Mouse (Mus musculus) MEL (cell line): Measurements from ENCODE around the gene Trmt6.

Experiments
- CTCF ChIP-seq, 3 experiments: IDR thresholded peaks in 2 of 3; conservative IDR thresholded peaks in 1 of 3; 2 replicates each; pipeline ENCODE4 v1.5.1; 2011 to 2012; ENCODE audit warnings: low read length in 3 of 3, low read depth in 2 of 3, mild to moderate bottlenecking in 2 of 3, improper control_type of control experiment in 1 of 3, inconsistent platforms in 1 of 3, mixed read lengths in 1 of 3, moderate library complexity in 1 of 3; ENCODE audit not compliant: control insufficient read depth in 1 of 3, insufficient read depth in 1 of 3, poor library complexity in 1 of 3, severe bottlenecking in 1 of 3
- GATA1 ChIP-seq: IDR thresholded peaks from 2 replicates; pipeline ENCODE4 v1.6.1; 2011; ENCODE audit warnings: low read depth, low read length, improper control_type of control experiment
- HCFC1 ChIP-seq: IDR thresholded peaks from 2 replicates; pipeline ENCODE4 v1.6.1; 2012; ENCODE audit warnings: low read depth, mild to moderate bottlenecking, inconsistent platforms, low read length, improper control_type of control experiment, moderate library complexity
- MAFK ChIP-seq: IDR thresholded peaks from 2 replicates; pipeline ENCODE4 v1.6.1; 2011; ENCODE audit warnings: low read depth, mild to moderate bottlenecking, low read length, improper control_type of control experiment, borderline replicate concordance
- MAZ ChIP-seq: IDR thresholded peaks from 2 replicates; pipeline ENCODE4 v1.6.1; 2012; ENCODE audit warnings: low read depth, mild to moderate bottlenecking, inconsistent platforms, low read length, improper control_type of control experiment
- MYC ChIP-seq: IDR thresholded peaks from 2 replicates; pipeline ENCODE4 v1.6.1; 2011; ENCODE audit warnings: low read depth, mild to moderate bottlenecking, low read length, improper control_type of control experiment, moderate library complexity
- NELFE ChIP-seq: IDR thresholded peaks from 2 replicates; pipeline ENCODE4 v1.6.1; 2011; ENCODE audit warnings: low read depth, low read length, improper control_type of control experiment
- SMC3 ChIP-seq: IDR thresholded peaks from 2 replicates; pipeline ENCODE4 v1.6.1; 2011; ENCODE audit warnings: low read depth, low read length, improper control_type of control experiment
- TBP ChIP-seq: IDR thresholded peaks from 2 replicates; pipeline ENCODE4 v1.8.0; 2011; ENCODE audit warnings: low read depth, low read length, improper control_type of control experiment
- TCF12 ChIP-seq: IDR thresholded peaks from 2 replicates; pipeline ENCODE4 v1.6.1; 2014; ENCODE audit warnings: low read depth, mild to moderate bottlenecking, inconsistent platforms, low read length, improper control_type of control experiment, moderate library complexity
- ZKSCAN1 ChIP-seq: IDR thresholded peaks from 2 replicates; pipeline ENCODE4 v1.6.1; 2012; ENCODE audit warnings: low read depth, mild to moderate bottlenecking, inconsistent platforms, low read length, improper control_type of control experiment, moderate library complexity
- ZNF384 ChIP-seq: IDR thresholded peaks from 2 replicates; pipeline ENCODE4 v1.6.1; 2012; ENCODE audit warnings: low read depth, mild to moderate bottlenecking, inconsistent platforms, low read length, improper control_type of control experiment

DNA sequence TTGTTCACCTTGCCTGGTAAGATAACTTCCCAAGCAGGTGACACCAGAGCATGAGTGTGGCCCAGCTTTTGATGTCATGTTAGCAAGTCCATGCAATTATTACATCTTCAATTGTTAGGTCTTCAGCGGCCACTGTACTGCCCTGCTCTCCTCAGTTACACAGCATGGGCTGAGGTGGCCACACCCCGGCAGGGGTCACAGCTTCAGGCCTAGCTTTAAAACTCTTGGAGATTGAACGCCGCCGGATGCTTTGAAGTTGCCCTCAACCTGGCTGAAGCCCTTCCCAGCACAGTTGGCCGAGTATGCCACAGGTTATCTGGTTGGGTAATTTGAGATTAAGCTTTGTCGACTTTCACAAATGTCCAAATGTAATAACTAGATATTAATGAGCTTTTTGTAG is 31.7 kb upstream of the Trmt6 start:
- no peak for TF ChIP-seq CTCF (IDR thresholded peaks at IDR 0.05 in 2 of 3, conservative IDR thresholded peaks at IDR 0.05 in 1 of 3; ENCODE audit: control insufficient read depth in 1 of 3, insufficient read depth in 1 of 3, low read depth in 2 of 3, low read length in 3 of 3, poor library complexity in 1 of 3, severe bottlenecking in 1 of 3)
- no peak for TF ChIP-seq ZNF384
- no peak for TF ChIP-seq NELFE
- TF ChIP-seq HCFC1 = no peak
- no peak for TF ChIP-seq MAZ
- no peak for TF ChIP-seq GATA1
- no peak for TF ChIP-seq MAFK
- no peak for TF ChIP-seq SMC3
- TF ChIP-seq ZKSCAN1 = no peak
- no peak for TF ChIP-seq TBP
- TF ChIP-seq MYC = no peak
- TF ChIP-seq TCF12 = no peak
